Mouse (Mus musculus): ENCODE data around the gene Tshz2. TPM values are rescaled to one million over a fixed set of nuclear protein-coding genes. Genes with fewer than 3 reads are reported as not detected.

The Tshz2 gene
- polyA plus RNA-seq, 1 experiment from 2014 or later = 7.6 TPM

DNA sequence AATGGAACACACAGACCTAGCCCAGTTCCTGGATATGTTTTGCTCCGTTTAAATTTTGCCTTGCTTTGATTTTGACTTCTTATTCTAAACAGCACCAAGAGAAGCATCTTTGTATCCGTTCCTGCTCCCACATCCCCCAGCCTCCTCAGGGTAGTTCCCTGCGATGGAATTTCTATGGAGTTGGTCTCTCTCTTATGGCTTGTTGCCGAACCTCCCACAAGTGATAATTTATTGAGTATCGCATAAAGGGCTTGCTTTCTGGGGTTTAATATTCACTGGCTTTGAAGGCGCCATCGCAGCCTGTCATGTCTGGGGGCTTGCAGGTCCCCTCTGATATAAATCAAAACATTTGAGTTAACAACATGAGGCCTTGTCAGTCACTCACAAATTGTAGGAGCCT, 52.9 kb downstream of the Tshz2 start:
- no peak for DNase-seq (ENCODE audit: low spot score)

DNA sequence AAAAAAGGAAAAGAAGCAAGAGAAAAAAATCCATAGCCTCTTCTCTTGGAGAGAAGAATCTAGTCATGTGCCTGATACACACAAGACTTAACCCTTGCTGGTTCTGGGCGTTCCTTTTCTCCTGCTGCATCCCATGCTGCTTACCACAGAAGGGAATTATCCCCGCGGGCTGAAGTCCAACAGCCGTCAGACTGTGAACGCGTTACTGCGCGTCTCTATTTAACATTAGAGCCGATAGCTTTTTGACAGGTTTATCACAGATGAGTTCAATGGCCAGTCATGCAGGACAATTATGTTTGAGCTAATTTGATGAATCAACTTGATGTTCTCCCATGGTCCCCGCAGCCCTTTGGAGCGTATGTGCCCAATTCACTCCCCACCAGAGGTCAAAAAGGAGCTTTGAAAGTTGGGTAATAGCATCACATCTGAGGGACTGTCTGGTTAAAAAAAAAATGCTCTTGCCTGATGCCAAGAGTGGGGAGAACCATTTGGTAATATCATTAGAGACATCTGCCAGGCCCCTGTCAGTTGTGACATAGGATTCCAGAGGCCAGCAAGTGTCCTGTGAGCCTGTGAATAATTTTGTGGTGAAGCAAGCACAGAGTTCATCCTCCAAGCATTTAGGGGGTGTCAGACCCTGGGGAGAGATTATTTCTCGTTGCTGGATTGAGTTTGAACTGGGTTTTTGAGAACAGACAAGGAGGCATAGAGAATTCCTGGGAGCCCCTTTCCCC, 54.1 kb downstream of the Tshz2 start:
- no peak overlapping the region for H3K27ac ChIP-seq
- H3K9me3 ChIP-seq (replicated peaks) = no peaks in the 10 kb centered on the region
- no peaks in the 10 kb centered on the region for H3K27me3 ChIP-seq (ENCODE audit: low read depth, poor library complexity, severe bottlenecking)
- DNase-seq (ENCODE audit: low spot score) = no peak
- H3K36me3 ChIP-seq = no peaks in the 10 kb centered on the region
- 86% methylated on average over 12 of the region's 12 CpGs for WGBS
- peaks cover 27% of the 10 kb centered on the region for H3K4me1 ChIP-seq
- H3K4me3 ChIP-seq = no peak overlapping the region

More for the DNA sequence above, 52.9 kb downstream of the Tshz2 start:
- H3K9me3 ChIP-seq (replicated peaks) = no peaks in the 10 kb centered on the region
- peaks cover 27% of the 10 kb centered on the region for H3K4me1 ChIP-seq
- H3K36me3 ChIP-seq = peaks cover 2% of the 10 kb centered on the region; the same call in 1 of the 2 replicates
- H3K27me3 ChIP-seq (ENCODE audit: low read depth, poor library complexity, severe bottlenecking) = no peaks in the 10 kb centered on the region
- WGBS = 80% methylated on average over 7 of the region's 7 CpGs
- H3K4me3 ChIP-seq = no peak overlapping the region
- H3K27ac ChIP-seq = no peak overlapping the region

DNA sequence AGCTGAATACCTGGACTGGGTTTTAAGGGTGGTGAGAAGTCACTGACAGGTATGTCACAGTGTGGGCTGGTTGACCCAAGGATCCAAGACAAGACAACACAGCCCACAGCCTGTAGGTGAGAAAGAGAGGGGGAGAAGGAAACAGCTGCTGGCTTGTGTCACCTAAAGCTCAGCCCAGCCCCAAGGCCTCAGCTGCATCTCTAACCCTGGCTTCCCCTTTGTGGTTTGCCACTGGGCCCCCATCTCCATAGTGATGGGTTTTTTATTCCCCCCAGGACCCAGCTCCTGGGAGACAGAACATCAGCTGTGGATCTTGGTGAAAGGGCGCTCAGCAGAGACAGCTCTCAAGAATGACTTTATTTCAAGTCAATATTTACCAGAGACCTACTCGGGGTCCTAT, 57.2 kb downstream of the Tshz2 start:
- no peak for DNase-seq (ENCODE audit: low spot score)
- Histone ChIP-seq H3K27me3 (ENCODE audit: low read depth, poor library complexity, severe bottlenecking) (no peaks in the 10 kb centered on the region), H3K4me3 (no peak overlapping the region), H3K27ac (no peak overlapping the region; the same call in 1 of the 2 replicates), H3K4me1 (peaks cover 27% of the 10 kb centered on the region), H3K36me3 (no peaks in the 10 kb centered on the region), H3K9me3 (replicated peaks) (no peaks in the 10 kb centered on the region)
- 93% methylated on average over 2 of the region's 2 CpGs for WGBS

DNA sequence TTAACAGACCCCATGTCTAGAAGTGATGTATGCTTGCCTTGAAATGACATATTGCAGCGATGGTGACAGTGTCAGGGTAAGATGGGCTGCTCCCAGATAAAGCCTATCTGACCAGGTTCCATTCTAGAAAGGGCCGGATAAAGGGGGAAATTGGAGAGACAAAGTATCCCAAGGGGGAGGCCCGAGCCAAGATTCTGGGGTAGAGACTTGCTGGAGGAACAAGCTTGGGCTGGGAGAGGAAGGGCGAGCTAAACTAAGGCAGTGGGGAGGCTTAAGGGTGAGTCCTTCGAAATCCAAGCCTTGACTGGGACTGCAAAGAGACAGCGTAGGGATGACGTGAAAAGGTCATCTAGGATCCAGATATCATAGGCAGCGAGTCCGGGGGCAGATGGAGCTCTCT, 61.7 kb downstream of the Tshz2 start:
- H3K36me3 ChIP-seq = no peaks in the 10 kb centered on the region
- no peak overlapping the region for H3K4me3 ChIP-seq
- 92% methylated on average over 9 of the region's 9 CpGs for WGBS
- no peak overlapping the region for H3K27ac ChIP-seq
- no peaks in the 10 kb centered on the region for H3K9me3 ChIP-seq (replicated peaks)
- H3K4me1 ChIP-seq = peaks cover 23% of the 10 kb centered on the region
- DNase-seq (ENCODE audit: low spot score) = no peak
- H3K27me3 ChIP-seq (ENCODE audit: low read depth, poor library complexity, severe bottlenecking) = no peaks in the 10 kb centered on the region

DNA sequence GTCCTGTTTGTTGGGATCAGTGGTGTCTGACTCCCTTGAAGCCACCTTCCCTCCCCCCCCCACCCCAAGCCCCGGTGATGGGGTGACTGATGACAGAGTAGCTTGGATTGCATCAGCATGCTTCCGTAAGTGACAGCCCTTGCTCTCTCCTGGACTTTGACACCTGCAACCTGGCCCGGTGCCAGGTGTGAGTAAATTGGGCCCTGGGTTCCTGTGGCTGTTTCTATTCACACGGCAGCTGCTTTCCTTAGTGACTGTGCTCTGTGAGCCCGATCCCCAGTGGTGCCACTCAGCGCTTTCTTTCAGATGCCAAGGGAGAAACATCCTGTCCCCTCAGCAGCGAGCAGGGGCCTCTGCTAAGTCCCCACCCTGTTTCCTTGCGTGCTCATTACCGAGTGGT, 62.2 kb downstream of the Tshz2 start:
- DNase-seq (ENCODE audit: low spot score) = no peak
- no peak overlapping the region for H3K4me3 ChIP-seq
- no peak overlapping the region for H3K27ac ChIP-seq
- no peaks in the 10 kb centered on the region for H3K36me3 ChIP-seq
- no peaks in the 10 kb centered on the region for H3K27me3 ChIP-seq (ENCODE audit: low read depth, poor library complexity, severe bottlenecking)
- H3K9me3 ChIP-seq (replicated peaks) = no peaks in the 10 kb centered on the region
- 86% methylated on average over 9 of the region's 9 CpGs for WGBS
- H3K4me1 ChIP-seq = peaks cover 29% of the 10 kb centered on the region

DNA sequence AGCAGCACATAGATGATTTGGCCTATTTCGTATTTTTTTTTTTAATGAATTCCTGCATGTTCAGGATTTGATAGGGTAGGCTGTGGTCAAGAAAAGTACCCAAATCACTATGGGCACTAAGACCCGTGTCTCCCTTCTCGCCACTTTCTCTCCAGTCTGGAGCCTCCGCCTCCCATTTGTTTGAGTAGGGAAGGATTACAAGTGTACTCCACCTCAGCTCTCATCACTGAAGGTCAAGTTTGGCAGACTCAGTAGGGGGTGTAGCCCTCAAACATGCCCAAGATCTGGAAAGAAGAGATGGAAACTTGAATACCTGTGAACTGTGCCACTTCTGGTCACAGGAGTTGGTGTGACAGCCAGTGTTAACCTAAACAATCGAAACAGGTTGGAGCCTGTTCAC, 66.3 kb downstream of the Tshz2 start:
- Histone ChIP-seq H3K27ac (no peak overlapping the region), H3K4me3 (no peak overlapping the region), H3K9me3 (replicated peaks) (no peaks in the 10 kb centered on the region), H3K4me1 (peaks cover 63% of the 10 kb centered on the region), H3K27me3 (ENCODE audit: low read depth, poor library complexity, severe bottlenecking) (no peaks in the 10 kb centered on the region), H3K36me3 (no peaks in the 10 kb centered on the region; the same call in 1 of the 2 replicates)
- 88% methylated on average over 5 of the region's 5 CpGs for WGBS
- no peak for DNase-seq (ENCODE audit: low spot score)

DNA sequence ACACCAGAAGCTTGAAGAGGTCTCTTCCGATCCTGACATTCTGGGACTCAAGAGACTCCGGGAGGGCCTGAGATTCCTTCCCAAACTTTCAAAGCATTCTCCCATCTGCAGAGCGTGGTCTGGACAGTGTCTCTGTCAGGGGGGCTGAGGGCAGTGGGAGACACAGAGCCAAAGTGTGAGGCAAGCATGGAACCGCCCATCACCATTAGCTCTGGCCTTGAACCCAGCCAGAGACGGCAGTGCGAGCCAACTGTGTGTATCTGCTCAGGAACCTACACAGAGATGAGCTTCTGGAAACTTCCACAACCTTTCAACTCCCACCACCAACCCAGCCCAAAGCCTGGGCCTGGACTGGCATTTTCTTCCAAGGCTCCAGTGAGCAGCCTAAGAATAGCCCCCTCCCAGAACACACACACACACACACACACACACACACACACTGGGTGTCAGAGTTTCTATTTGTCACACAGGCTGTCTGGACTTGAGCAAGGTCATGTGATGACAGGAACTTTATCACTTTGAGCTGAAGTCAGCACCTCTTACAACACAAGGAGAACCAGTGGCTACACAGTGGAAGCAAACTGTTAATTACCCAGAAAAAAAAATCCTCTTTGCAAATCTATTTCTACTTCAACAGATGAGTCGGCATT, 67.2 kb downstream of the Tshz2 start:
- WGBS = 34% methylated on average over 7 of the region's 7 CpGs
- Histone ChIP-seq H3K27me3 (ENCODE audit: low read depth, poor library complexity, severe bottlenecking) (no peaks in the 10 kb centered on the region), H3K4me3 (no peak overlapping the region), H3K4me1 (peaks cover 59% of the 10 kb centered on the region), H3K9me3 (replicated peaks) (no peaks in the 10 kb centered on the region), H3K36me3 (peaks cover 7% of the 10 kb centered on the region), H3K27ac (peak overlapping the region; percentile 67; the same call in 1 of the 2 replicates)
- DNase-seq (ENCODE audit: low spot score) = no peak

DNA sequence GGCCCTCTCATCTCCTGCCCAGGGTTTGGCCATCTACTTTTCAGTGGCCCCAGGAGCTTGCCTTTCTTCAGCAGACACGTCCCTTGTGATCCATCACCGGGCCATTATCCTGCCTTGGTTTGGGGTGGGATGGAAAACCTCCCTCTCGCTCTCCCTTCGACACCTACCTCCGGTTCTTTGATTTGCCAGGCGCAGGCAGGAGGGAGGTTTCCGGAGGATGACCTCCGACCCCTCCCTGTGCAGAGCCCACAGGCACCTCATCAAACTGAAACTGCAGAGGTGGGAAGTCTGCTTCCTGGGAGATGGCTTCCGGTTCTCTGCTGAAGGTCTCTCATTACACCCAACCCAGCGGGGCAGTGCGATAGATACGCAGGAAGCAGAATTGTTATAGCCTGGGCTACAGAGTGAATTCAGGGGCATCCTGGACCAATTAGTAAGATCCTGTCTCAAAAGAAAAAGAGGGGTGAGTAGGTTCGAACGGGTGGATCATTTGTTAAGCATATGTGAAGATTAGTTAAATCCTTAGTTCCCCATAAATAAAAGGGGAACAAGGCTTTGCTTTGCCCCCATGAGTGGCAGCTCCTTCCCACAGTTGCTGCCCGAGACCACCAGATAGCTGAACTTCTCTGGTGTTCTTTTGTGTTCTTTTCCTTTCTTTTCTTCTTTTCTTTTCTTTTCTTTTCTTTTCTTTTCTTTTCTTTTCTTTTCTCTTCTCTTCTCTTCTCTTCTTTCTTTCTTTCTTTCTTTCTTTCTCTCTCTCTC, 70.1 kb downstream of the Tshz2 start:
- H3K4me3 ChIP-seq = no peak overlapping the region
- WGBS = 12% methylated on average over 15 of the region's 15 CpGs
- H3K9me3 ChIP-seq (replicated peaks) = no peaks in the 10 kb centered on the region
- no peaks in the 10 kb centered on the region for H3K27me3 ChIP-seq (ENCODE audit: low read depth, poor library complexity, severe bottlenecking)
- H3K36me3 ChIP-seq = peaks cover 7% of the 10 kb centered on the region
- peak overlapping the region; percentile 77 for H3K27ac ChIP-seq
- peaks cover 55% of the 10 kb centered on the region for H3K4me1 ChIP-seq
- peak; percentile 70 for DNase-seq (ENCODE audit: low spot score)

DNA sequence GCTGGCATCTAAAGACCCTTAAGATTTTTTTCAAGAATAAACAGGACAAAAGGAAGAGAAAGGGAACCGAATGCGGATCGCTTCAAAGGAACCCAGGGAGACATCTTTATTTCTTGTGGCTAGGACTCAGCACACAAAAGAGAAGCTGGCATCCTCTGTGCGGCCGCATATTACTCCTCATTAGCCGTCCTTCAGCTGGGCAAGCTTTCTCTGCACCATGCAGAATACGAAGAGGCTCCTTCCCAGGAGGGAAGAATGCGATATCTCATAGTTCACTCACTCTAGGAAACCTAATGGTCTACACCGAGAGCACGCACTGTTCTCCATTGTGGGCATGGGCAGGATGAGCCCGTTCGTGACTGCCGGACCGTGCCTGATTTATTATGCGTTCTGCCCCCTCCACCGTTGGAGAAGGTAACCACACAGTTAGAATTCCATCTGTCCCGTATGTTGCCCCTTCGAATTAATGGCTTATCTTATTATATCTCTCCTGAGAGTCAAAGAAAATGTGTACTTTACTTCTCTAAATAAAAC, 89.0 kb downstream of the Tshz2 start:
- no peaks in the 10 kb centered on the region for H3K36me3 ChIP-seq
- no peak overlapping the region for H3K4me3 ChIP-seq
- no peak overlapping the region; the same call in 1 of the 2 replicates for H3K27ac ChIP-seq
- no peaks in the 10 kb centered on the region for H3K9me3 ChIP-seq (replicated peaks)
- H3K27me3 ChIP-seq (ENCODE audit: low read depth, poor library complexity, severe bottlenecking) = no peaks in the 10 kb centered on the region
- peaks cover 41% of the 10 kb centered on the region for H3K4me1 ChIP-seq
- WGBS = 83% methylated on average over 18 of the region's 18 CpGs
- no peak for DNase-seq (ENCODE audit: low spot score)

DNA sequence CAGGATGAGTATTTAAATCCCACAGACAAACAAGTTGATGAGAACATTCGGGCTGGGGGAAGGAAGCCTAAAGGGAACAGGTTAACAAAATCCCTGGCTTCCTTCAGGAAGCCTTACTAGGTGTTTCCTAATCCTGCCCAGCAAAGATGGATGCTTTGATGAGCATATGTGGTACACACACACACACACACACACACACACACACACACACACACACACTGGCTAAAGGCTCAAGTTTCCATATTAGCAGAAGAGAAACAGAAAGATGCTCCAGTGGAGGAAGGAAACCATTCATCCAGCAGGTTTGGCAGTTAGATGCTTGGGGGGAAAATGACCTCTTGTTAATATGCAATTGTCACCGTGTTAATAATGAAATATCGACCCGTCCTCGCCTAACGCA, 89.5 kb downstream of the Tshz2 start:
- 75% methylated on average over 6 of the region's 6 CpGs for WGBS
- no peak overlapping the region; the same call in 1 of the 2 replicates for H3K27ac ChIP-seq

DNA sequence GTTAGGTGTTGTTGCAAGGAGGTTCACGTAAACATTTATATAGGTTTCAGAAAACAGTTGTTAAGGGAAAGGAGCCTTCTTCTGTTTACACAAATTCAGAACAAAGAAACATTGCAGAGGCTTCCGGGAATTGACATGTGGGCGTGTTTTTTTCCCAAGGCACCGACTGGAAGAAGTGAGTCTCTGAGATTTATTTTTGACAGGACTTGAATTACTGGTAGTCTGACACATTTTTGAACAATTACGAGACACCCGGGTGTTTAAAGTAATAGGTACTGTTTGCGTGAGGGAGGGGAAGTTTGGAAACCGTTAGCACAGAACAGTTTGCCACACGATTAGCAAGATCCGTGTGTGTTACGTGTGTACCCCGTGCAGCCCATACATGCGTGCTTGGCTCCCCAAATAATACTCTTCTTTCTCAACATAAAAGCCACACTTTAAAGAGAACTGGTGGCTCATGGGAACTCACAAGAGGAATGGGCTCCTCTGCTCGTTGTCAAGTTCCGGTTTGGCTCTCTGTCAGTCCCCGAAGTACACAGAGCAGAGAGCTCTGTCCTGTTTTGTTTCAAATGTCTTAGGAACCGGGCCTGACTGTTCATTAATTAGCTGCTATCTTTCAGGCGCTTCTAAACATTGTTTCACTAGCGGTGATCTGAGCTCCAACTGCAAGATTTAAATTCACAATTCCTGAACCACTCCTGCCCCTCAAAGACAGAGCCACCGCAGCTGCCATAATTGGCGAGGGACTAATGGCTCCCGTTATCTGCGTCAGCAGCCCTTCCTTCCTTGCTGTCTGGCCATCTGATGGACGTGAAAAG, 91.0 kb downstream of the Tshz2 start:
- Histone ChIP-seq H3K4me3 (no peak overlapping the region), H3K4me1 (peaks cover 40% of the 10 kb centered on the region), H3K27me3 (ENCODE audit: low read depth, poor library complexity, severe bottlenecking) (no peaks in the 10 kb centered on the region), H3K36me3 (no peaks in the 10 kb centered on the region), H3K27ac (peak overlapping the region; percentile 74), H3K9me3 (replicated peaks) (no peaks in the 10 kb centered on the region)
- WGBS = 34% methylated on average over 24 of the region's 24 CpGs
- DNase-seq (ENCODE audit: low spot score) = no peak

More for the DNA sequence above, 89.5 kb downstream of the Tshz2 start:
- Histone ChIP-seq H3K4me3 (no peak overlapping the region), H3K9me3 (replicated peaks) (no peaks in the 10 kb centered on the region), H3K4me1 (peaks cover 36% of the 10 kb centered on the region), H3K27me3 (ENCODE audit: low read depth, poor library complexity, severe bottlenecking) (no peaks in the 10 kb centered on the region), H3K36me3 (no peaks in the 10 kb centered on the region)
- no peak for DNase-seq (ENCODE audit: low spot score)

DNA sequence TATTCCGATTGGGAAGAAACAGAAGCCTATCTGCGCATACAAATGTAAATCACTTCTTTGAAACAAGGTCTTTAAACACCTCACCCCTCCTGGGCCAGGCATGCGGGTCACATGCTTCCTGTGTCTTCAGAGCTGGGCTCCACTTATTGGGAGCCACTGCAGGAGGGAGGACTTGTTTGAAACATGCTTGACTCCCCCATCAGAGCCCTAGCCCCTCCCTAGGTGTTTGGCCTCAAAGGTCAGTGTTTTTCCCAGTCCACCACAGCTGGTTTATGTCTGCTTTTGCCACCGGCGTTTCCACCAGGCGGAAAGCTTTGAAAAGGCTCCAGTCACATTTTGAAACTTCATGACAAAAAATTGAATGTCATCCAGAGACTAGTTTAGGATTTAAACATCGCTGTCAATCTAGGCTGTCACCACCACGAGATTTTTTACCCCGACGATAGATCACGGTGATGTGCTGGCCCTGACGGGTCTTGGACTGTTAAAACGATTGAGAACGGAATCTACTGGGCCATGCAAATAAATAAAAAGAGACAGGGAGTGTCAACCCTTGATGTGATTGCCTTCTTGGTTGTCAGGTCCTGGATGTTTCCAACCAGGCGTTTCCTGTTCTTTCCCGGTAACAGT, 96.0 kb downstream of the Tshz2 start:
- Histone ChIP-seq H3K9me3 (replicated peaks) (no peaks in the 10 kb centered on the region), H3K27ac (peak overlapping the region; percentile 50), H3K36me3 (no peaks in the 10 kb centered on the region), H3K4me1 (peaks cover 26% of the 10 kb centered on the region), H3K27me3 (ENCODE audit: low read depth, poor library complexity, severe bottlenecking) (no peaks in the 10 kb centered on the region), H3K4me3 (no peak overlapping the region)
- DNase-seq (ENCODE audit: low spot score) = peak; percentile 45
- WGBS = 51% methylated on average over 16 of the region's 16 CpGs

Measured in limb, embryonic 10.5 days (tissue).